Mouse (Mus musculus): Measurements from ENCODE around the gene Zfp365.
A peak's percentile ranks its signal among the peaks of the same experiment; 100 is the strongest.

Zfp365 gene

DNA sequence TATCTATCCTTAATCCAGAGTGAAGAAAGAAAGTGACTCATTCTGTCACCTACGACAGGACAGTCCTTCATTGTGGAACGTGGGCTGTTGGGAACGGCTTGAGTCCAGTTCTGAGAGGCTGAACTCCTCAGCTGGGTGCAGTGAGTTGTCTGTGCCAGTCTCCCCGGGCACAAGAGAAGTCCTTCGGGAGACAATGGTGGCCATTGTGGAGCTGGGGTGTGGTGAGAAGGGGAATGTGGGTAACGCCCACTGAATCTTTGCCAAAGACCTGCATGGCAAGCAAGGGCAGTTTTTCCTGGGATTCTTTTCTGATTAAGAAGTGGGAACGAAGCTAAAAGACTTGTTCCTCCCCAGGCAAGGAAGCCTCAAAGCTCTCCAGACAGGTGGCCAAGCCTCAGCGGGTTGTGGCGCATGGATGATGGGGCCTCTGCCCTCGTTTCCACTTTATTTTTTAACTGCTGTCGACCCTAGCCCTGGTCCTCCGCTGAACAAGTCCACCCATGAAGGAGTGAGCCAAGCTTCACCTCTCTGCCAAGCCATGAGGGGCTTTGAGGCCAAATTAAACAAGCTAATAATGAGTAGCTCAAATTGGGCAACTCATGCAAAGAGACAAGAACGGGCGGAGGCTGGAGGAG lies 66.3 kb downstream of the Zfp365 start:
- peak; percentile 62 for ATAC-seq (ENCODE audit: low TSS enrichment)

DNA sequence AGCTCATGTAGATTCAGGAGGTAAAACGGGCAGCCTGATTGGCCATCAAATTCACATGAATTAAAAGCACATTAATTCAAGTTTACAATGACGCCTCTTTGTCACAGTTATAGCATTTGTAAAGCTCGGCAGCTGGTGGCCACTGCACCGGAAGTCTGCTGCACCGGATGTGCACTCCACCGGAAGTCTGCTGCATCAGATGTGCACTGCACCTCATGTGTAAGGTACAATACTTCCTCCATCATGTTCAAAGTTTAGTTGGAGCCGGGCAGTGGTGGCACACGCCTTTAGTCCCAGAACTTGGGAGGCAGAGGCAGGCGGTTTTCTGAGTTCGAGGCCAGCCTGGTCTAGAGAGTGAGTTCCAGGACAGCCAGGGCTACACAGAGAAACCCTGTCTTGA lies 70.9 kb downstream of the Zfp365 start:
- no peak for ATAC-seq (ENCODE audit: low TSS enrichment)

DNA sequence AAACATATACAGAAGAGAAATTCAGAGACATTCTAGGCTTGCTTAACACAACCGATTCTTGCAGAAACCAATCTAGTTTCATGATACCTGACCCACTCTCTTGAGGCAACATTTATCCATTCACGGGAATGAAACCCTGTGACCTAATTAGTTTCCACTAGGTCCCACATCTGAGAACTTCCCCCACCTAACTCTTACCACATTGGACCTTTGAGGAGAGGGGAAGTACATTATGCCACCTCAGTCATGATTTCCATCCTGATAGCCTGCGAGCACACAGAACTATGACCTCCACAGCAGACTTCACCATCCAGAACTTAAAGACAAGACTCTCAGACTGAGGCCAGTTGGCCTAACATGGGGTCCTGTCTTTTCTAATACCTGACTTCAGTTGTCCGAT lies 71.7 kb downstream of the Zfp365 start:
- ATAC-seq (ENCODE audit: low TSS enrichment): no peak

DNA sequence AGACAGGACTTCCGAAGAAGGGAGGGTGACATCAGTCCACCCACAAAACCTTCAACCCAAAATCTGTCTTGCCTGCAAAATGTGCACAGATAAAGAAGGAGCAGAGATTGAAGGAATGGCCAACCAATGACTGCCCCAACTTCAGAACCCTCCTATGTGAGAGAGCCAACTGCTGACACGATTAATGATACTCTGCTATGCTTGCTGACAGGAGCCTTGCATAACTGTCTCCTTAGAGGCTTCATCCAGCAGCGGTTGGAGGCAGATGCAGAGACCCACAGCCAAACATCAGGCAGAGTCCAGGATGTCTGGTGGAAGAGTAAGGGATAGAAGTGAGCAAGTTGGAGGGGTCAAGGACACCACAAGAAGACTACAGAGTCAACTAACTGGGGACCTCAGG lies 73.3 kb downstream of the Zfp365 start:
- ATAC-seq (ENCODE audit: low TSS enrichment): no peak

DNA sequence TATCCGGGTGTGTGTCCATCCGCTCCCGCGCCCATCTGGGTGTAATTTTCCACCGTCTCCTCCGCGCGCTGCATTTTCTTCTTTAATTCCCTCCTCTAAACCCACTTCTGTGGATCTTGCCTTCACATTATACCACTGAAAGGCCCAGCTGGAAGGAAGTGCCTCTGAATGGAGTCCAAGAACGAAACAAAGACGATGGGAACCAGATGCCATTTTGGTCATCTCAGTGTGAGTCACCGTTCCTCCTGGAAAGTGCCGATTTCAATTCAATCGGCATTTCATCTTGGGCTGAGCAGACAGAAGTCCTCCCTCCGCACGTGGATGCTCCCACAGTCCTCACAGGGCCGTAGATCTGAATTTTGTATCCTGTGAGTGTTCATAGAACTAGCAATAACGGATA lies 76.0 kb downstream of the Zfp365 start:
- ATAC-seq (ENCODE audit: low TSS enrichment): peak; percentile 79

All from frontal cortex, adult (tissue).